Mouse (Mus musculus): ENCODE data around the gene Bod1.

GRCm38 (mm10) chr11:31719090-31719489, 47.4 kb upstream of the Bod1 start:
- TF ChIP-seq CTCF (IDR thresholded peaks at IDR 0.05; ENCODE audit: extremely low read depth, insufficient read depth, low read length) (no peak), POLR2A (IDR thresholded peaks at IDR 0.05; ENCODE audit: extremely low read depth, insufficient read depth, low read length) (no peak)
